Mouse (Mus musculus) ovary, adult 10 weeks (tissue): Measurements from ENCODE around the gene Tmprss12. TPM values are rescaled to one million over a fixed set of nuclear protein-coding genes. Genes with fewer than 3 reads are reported as not detected.

Experiments used
- polyA plus RNA-seq: library from polyadenylated mRNA; stranded (reverse); fragments of 350-450 nt; fragmentation: Illumina TruSeq; extraction: RNeasy Lipid Tissue Mini Kit (QIAGEN cat#74804); gene quantifications from one replicate; pipeline ENCODE4 v1.2.3, GENCODE M21; 2014

Tmprss12 gene
- polyA plus RNA-seq, result not detected

DNA sequence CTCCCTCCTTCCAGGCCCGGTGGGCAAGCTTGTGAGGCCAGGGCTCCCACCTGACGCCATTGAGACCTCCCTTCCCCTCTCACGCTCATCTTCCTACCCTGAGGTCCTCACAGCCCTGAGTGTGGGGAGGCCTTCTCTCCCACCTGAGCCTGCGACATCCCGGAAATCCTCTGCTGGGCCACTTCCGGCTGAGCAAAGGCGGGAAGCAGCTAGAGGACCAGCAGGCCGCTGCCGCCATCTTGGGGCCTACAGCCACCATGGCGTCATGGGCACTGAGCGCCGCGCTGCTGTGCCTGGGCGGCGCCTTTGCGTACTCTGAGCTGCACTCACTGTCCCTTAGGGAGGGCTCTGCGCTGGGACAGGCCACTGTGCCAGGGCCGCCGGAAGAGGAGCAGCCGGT is at the start of gene Tmprss12:
Gene Tmprss12 (plus strand): TSS at position 212 of the 400 bp plus-strand sequence.

DNA sequence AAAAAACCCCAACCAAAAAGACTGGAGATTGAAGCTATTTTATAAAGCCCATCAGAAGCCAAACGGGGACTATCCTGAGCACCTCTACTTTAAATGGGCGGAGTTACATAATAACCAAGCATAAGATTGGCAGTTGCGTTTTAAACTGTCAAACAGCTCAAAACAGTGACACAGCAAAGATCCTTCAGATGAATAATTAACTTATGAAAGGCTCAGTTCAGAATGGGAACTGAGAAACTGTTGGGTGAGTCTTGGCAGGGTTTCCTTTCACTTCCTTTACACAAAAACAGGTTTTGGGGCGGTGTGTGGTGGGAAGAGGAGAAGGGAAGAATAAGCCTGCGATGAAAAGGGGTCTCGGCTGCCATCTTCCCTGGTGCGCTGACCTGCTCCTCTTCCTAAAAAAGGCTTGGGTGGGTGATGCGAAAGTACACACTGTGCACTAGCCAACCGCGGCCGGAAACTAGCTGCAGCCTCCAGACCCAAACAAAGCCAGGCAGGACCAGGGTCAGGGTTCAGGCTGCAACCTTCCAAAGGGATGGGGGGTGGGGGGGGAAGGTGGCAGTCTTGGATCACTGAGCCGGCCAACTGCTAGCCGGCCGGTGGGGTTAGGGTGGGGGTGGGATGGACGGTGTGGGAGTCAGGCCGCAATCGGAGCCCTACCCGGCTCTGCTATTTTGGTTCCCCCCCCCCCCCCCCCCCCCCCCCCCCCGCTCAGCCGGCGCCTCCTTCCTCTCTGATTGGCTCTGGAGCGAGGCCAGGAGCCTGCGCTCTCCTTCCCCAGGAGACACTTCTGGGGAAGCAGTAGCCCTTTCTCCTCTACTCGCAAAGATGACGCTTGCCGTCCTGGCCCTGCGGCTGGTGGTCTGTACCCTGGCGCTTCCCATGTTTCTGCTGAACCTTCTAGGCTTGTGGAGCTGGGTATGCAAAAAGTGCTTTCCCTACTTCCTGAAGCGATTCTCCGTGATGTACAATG is 23.7 kb downstream of the Tmprss12 start, which contains the start of gene Mettl7a1:
Gene Mettl7a1 (plus strand): TSS at position 122 of the 973 bp plus-strand sequence.

DNA sequence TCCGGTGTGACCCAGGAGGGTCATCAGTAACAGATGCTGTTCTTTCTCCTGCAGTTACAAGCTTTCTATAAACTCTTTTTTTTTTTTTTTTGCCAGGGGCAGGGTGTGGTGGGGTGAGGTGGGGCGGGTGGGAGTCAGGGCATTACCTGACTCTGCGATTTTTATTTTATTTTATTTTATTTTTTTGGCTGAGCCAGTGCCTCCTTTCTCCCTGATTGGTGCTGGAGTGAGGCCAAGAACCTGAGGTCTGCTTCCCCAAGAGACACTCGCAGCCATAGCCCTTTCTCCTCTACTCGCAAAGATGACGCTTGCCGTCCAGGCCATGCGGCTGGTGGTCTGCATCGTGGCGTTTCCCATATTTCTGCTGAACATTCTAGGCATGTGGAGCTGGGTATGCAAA is 54.0 kb downstream of the Tmprss12 start, which contains the start of gene Mettl7a3:
Gene Mettl7a3 (plus strand): TSS at position 301 of the 400 bp plus-strand sequence.

Other genes starting within 250 kb of the Tmprss12 start
- 6.0 TPM for gene Dip2b, start 242.2 kb upstream of the Tmprss12 start, polyA plus RNA-seq
- 151 TPM for gene Atf1, start 53.0 kb upstream of the Tmprss12 start, polyA plus RNA-seq
- 80.1 TPM for gene Mettl7a1, start 23.3 kb downstream of the Tmprss12 start, polyA plus RNA-seq
- gene Mettl7a3, start 54.1 kb downstream of the Tmprss12 start, polyA plus RNA-seq, result not detected
- not detected for gene Methig1, start 72.3 kb downstream of the Tmprss12 start, polyA plus RNA-seq
- gene Mettl7a2, start 72.4 kb downstream of the Tmprss12 start, polyA plus RNA-seq, result 2.7 TPM
- not detected for gene Higd1c, start 83.7 kb downstream of the Tmprss12 start, polyA plus RNA-seq
- not detected for gene Gm5475, start 141.3 kb downstream of the Tmprss12 start, polyA plus RNA-seq
- 8.7 TPM for gene Slc11a2, start 144.2 kb downstream of the Tmprss12 start, polyA plus RNA-seq
- gene Letmd1, start 188.2 kb downstream of the Tmprss12 start, polyA plus RNA-seq, result 20.9 TPM
- 6.5 TPM for gene Csrnp2, start 214.7 kb downstream of the Tmprss12 start, polyA plus RNA-seq